Mouse (Mus musculus) liver, embryonic 11.5 days (tissue): ENCODE measurements around the gene Pak4. TPM values are rescaled to one million over a fixed set of nuclear protein-coding genes. Genes with fewer than 3 reads are reported as not detected.

Experiments used
- ATAC-seq: fragments of 200-750 bp; cut with Nextera tagmentation; replicated peaks from 2 replicates; pipeline ENCODE4 v1.8.0; 2017; ENCODE audit warnings: moderate number of reproducible peaks, mild to moderate bottlenecking, moderate TSS enrichment, moderate library complexity; ENCODE audit not compliant: low FRiP score
- DNase-seq: peaks from one replicate; pipeline ENCODE4 v3.0.0-alpha.2; 2017; ENCODE audit warnings: low spot score
- H3K27ac ChIP-seq: fragments of 300-500 bp; sonication (generic); 2 replicates; pipeline ENCODE4 v1.5.1; 2014; ENCODE audit warnings: mild to moderate bottlenecking, low read depth, low read length, control low read depth
- H3K27me3 ChIP-seq: fragments of 300-500 bp; sonication (generic); replicated peaks from 2 replicates; pipeline ENCODE4 v1.6.1; 2014; ENCODE audit warnings: low read length, mixed read lengths; ENCODE audit not compliant: control insufficient read depth, insufficient read depth
- H3K36me3 ChIP-seq: fragments of 300-500 bp; sonication (generic); 2 replicates; pipeline ENCODE4 v1.6.1; 2014; ENCODE audit warnings: mild to moderate bottlenecking, low read length, moderate library complexity, mixed read lengths; ENCODE audit not compliant: control insufficient read depth, insufficient read depth
- H3K4me1 ChIP-seq: fragments of 300-500 bp; sonication (generic); replicated peaks from 2 replicates; pipeline ENCODE4 v1.6.1; 2014; ENCODE audit warnings: low read length, mixed read lengths; ENCODE audit not compliant: control insufficient read depth, insufficient read depth
- H3K4me2 ChIP-seq: fragments of 300-500 bp; sonication (generic); 2 replicates; pipeline ENCODE4 v1.6.1; 2014; ENCODE audit warnings: mild to moderate bottlenecking, control low read depth, moderate library complexity
- H3K4me3 ChIP-seq: fragments of 300-500 bp; sonication (generic); 2 replicates; pipeline ENCODE4 v1.5.1; 2014; ENCODE audit warnings: low read depth, low read length, control low read depth
- H3K9ac ChIP-seq: fragments of 300-500 bp; sonication (generic); 2 replicates; pipeline ENCODE4 v1.6.1; 2014; ENCODE audit warnings: low read depth, low read length, control low read depth
- H3K9me3 ChIP-seq: fragments of 300-500 bp; sonication (generic); 2 replicates; pipeline ENCODE4 v1.6.1; 2016; ENCODE audit warnings: low read length, inconsistent platforms, mixed read lengths; ENCODE audit not compliant: control insufficient read depth
- WGBS: fragments of 180-500 bp; shearing (Covaris S2); extraction: QIAGEN DNeasy Blood & Tissue Kit; methylation state at CpG from one replicate; pipeline ENCODE4 v1.1.7; 2014; 5-methylcytosine and 5-hydroxymethylcytosine counted together
- polyA plus RNA-seq: library from polyadenylated mRNA; unstranded; fragments of >200 nt; fragmentation: Nextera tagmentation; extraction: Ambion mirVana; gene quantifications from 2 replicates; pipeline ENCODE4 v1.2.1, GENCODE M21; 2014

The Pak4 gene
- polyA plus RNA-seq, 1 experiment from 2014 or later, result 34.0 TPM

GRCm38 (mm10) chr7:28596436-28597276, 1.3 kb downstream of the Pak4 start:
- Histone ChIP-seq H3K4me2 (peak overlapping the region; percentile 88), H3K27ac (peak overlapping the region; percentile 89), H3K9ac (peak overlapping the region; percentile 79), H3K27me3 (no peaks in the 10 kb centered on the region), H3K36me3 (peaks cover 7% of the 10 kb centered on the region; the same call in 1 of the 2 replicates), H3K4me3 (peak overlapping the region; percentile 82), H3K9me3 (no peaks in the 10 kb centered on the region), H3K4me1 (peaks cover 55% of the 10 kb centered on the region)
- DNase-seq (peak; percentile 72), ATAC-seq (peak; percentile 83)
- WGBS, result 37% methylated on average over 20 of the region's 20 CpGs

- Histone ChIP-seq H3K9ac (peak overlapping the region; percentile 31), H3K27ac (peak overlapping the region; percentile 89; the same call in 1 of the 2 replicates), H3K4me3 (peak overlapping the region; percentile 82), H3K9me3 (no peaks in the 10 kb centered on the region), H3K27me3 (no peaks in the 10 kb centered on the region), H3K4me1 (peaks cover 58% of the 10 kb centered on the region), H3K4me2 (peak overlapping the region; percentile 88), H3K36me3 (peaks cover 7% of the 10 kb centered on the region; the same call in 1 of the 2 replicates)
- no peak for ATAC-seq
- WGBS, result 82% methylated on average over 8 of the region's 8 CpGs
- DNase-seq, result no peak
Observed at GRCm38 (mm10) chr7:28595751-28596435, 2.1 kb downstream of the Pak4 start.

GRCm38 (mm10) chr7:28593206-28594111, 4.5 kb downstream of the Pak4 start:
- Histone ChIP-seq H3K4me3 (no peak overlapping the region), H3K27ac (no peak overlapping the region), H3K4me2 (no peak overlapping the region; the same call in 1 of the 2 replicates), H3K27me3 (no peaks in the 10 kb centered on the region), H3K9ac (no peak overlapping the region), H3K4me1 (peaks cover 62% of the 10 kb centered on the region), H3K36me3 (peaks cover 7% of the 10 kb centered on the region; the same call in 1 of the 2 replicates), H3K9me3 (no peaks in the 10 kb centered on the region)
- no peak for ATAC-seq
- WGBS, result 55% methylated on average over 14 of the region's 14 CpGs
- no peak for DNase-seq

GRCm38 (mm10) chr7:28591862-28592261, 6.1 kb downstream of the Pak4 start:
- Histone ChIP-seq H3K27ac (no peak overlapping the region), H3K9me3 (no peaks in the 10 kb centered on the region), H3K4me1 (peaks cover 73% of the 10 kb centered on the region), H3K9ac (no peak overlapping the region), H3K36me3 (peaks cover 7% of the 10 kb centered on the region; the same call in 1 of the 2 replicates), H3K27me3 (no peaks in the 10 kb centered on the region), H3K4me3 (no peak overlapping the region), H3K4me2 (no peak overlapping the region)
- 81% methylated on average over 1 of the region's 1 CpGs for WGBS
- DNase-seq (no peak), ATAC-seq (no peak)

- ATAC-seq (no peak), DNase-seq (no peak)
- Histone ChIP-seq H3K9me3 (no peaks in the 10 kb centered on the region), H3K36me3 (no peaks in the 10 kb centered on the region), H3K27me3 (no peaks in the 10 kb centered on the region), H3K4me1 (peaks cover 69% of the 10 kb centered on the region), H3K27ac (peak overlapping the region; percentile 39), H3K9ac (0 out of 2 replicates have a peak overlapping the region, but pooled peaks have one; percentile 1), H3K4me3 (no peak overlapping the region), H3K4me2 (no peak overlapping the region)
Observed at GRCm38 (mm10) chr7:28587644-28588043, 10.3 kb downstream of the Pak4 start.

- Histone ChIP-seq H3K4me2 (no peak overlapping the region), H3K9ac (no peak overlapping the region), H3K4me3 (no peak overlapping the region), H3K27me3 (no peaks in the 10 kb centered on the region), H3K4me1 (peaks cover 69% of the 10 kb centered on the region), H3K27ac (no peak overlapping the region), H3K9me3 (no peaks in the 10 kb centered on the region), H3K36me3 (no peaks in the 10 kb centered on the region)
- DNase-seq, result no peak
- 67% methylated on average over 6 of the region's 6 CpGs for WGBS
- ATAC-seq, result no peak
Observed at GRCm38 (mm10) chr7:28586663-28587411, 11.1 kb downstream of the Pak4 start.

GRCm38 (mm10) chr7:28585001-28585400, 13.0 kb downstream of the Pak4 start:
- Histone ChIP-seq H3K4me1 (peaks cover 69% of the 10 kb centered on the region), H3K36me3 (no peaks in the 10 kb centered on the region), H3K27me3 (no peaks in the 10 kb centered on the region), H3K4me2 (peak overlapping the region; percentile 50), H3K27ac (peak overlapping the region; percentile 87; the same call in 1 of the 2 replicates), H3K9ac (peak overlapping the region; percentile 31; the same call in 1 of the 2 replicates), H3K4me3 (no peak overlapping the region), H3K9me3 (no peaks in the 10 kb centered on the region)
- DNase-seq, result no peak
- no peak for ATAC-seq
- 79% methylated on average over 6 of the region's 6 CpGs for WGBS
